Comparison of ENCODE assay signal across 28 mouse cellular contexts in genomic region chr15:25609253-25609652, GRCm38 (mm10). TPM values are rescaled to one million over a fixed set of nuclear protein-coding genes. Genes with fewer than 3 reads are reported as not detected.
DNase-seq lines count a peak whose midpoint lies in the region; ATAC-seq lines count a peak whose summit lies in the region.
"Had no signal": no experiment of that assay in that cellular context is flagged by ENCODE, and none has a peak within 500 bp of the region (broad histone marks: within the 10 kb centered on the region; RNA-seq: fewer than 3 reads in every experiment).

No protein-coding gene starts in this region.

- no peak overlapping the region for H3K9ac ChIP-seq in heart, embryonic 14.5 days (ENCODE audit: low read length)
- 0 out of 2 replicates have a peak overlapping the region, but pooled peaks have one; percentile 40 for H3K9ac ChIP-seq in liver, embryonic 13.5 days
- H3K9ac ChIP-seq: forebrain, embryonic 13.5 days; hindbrain, embryonic 14.5 days; kidney, embryonic 15.5 days; lung, embryonic 15.5 days; midbrain, embryonic 15.5 days; neural tube, embryonic 15.5 days had no signal

- no peak overlapping the region for H3K27ac ChIP-seq in heart, embryonic 14.5 days (replicated peaks in 1 of 2; ENCODE audit: control insufficient read depth in 1 of 2, insufficient read depth in 1 of 2, low read depth in 2 of 2, low read length in 2 of 2)
- H3K27ac ChIP-seq in liver, embryonic 13.5 days: peak overlapping the region; percentile 31; the same call in 1 of the 2 replicates
- H3K27ac ChIP-seq: forebrain, embryonic 13.5 days; hindbrain, embryonic 14.5 days; kidney, embryonic 15.5 days; lung, embryonic 15.5 days; midbrain, embryonic 10.5 days; midbrain, embryonic 15.5 days; neural tube, embryonic 15.5 days had no signal

- H3K27me3 ChIP-seq in heart, embryonic 14.5 days (ENCODE audit: control insufficient read depth, insufficient read depth, low read length): no peaks in the 10 kb centered on the region
- H3K27me3 ChIP-seq in liver, embryonic 13.5 days: no peaks in the 10 kb centered on the region; the same call in 1 of the 2 replicates
- H3K27me3 ChIP-seq: kidney, embryonic 15.5 days; lung, embryonic 15.5 days; midbrain, embryonic 15.5 days; neural tube, embryonic 15.5 days had no signal

- DNase-seq in heart, adult 11 months: no peak
- DNase-seq in liver: peak; percentile 26
- DNase-seq in liver, embryonic 13.5 days: peak; percentile 34
- DNase-seq in layer of hippocampus, adult 9-11 months: no peak
- DNase-seq in kidney, adult 11 months: no peak
- DNase-seq: adrenal gland, adult 8-10 months; cerebellum, adult 8-10 months; cerebellum, postnatal 25 days; gastrocnemius, postnatal 14 days; heart, adult 18-20 months; kidney, postnatal 36 days; layer of hippocampus, postnatal 36 days; left cerebral cortex, postnatal 4 days; lung, postnatal 36 days; retina, postnatal 1 day; right cerebral cortex, postnatal 14 days; thymus, postnatal 14 days had no signal

- no peak for ATAC-seq in heart, embryonic 14.5 days (ENCODE audit: insufficient number of reproducible peaks, insufficient read depth, low FRiP score, low read depth)
- peak; percentile 72 for ATAC-seq in liver, embryonic 13.5 days (ENCODE audit: low read depth)
- ATAC-seq in megakaryocyte progenitor cell, adult 5-6 weeks (replicated peaks; ENCODE audit: poor library complexity): peak; percentile 23
- ATAC-seq: CD4-positive, CD25-positive, alpha-beta regulatory T cell, adult 4 months; forebrain, embryonic 13.5 days; intestine, postnatal 0 days; midbrain, embryonic 15.5 days had no signal

- H3K4me3 ChIP-seq in heart, embryonic 14.5 days (ENCODE audit: control insufficient read depth in 1 of 2, insufficient read depth in 1 of 2, low read depth in 1 of 2, low read length in 2 of 2): no peak overlapping the region
- 0 out of 2 replicates have a peak overlapping the region, but pooled peaks have one; percentile 9 for H3K4me3 ChIP-seq in liver, embryonic 13.5 days (replicated peaks)
- H3K4me3 ChIP-seq: forebrain, embryonic 13.5 days; kidney, embryonic 15.5 days; lung, embryonic 15.5 days; midbrain, embryonic 10.5 days; midbrain, embryonic 15.5 days; neural tube, embryonic 15.5 days had no signal

- no peaks in the 10 kb centered on the region for H3K9me3 ChIP-seq in heart, embryonic 14.5 days (ENCODE audit: control insufficient read depth, low read length)
- H3K9me3 ChIP-seq in liver, embryonic 13.5 days (replicated peaks): no peaks in the 10 kb centered on the region
- H3K9me3 ChIP-seq: lung, embryonic 15.5 days; midbrain, embryonic 10.5 days; midbrain, embryonic 15.5 days; neural tube, embryonic 15.5 days had no signal

- H3K4me2 ChIP-seq in heart, embryonic 14.5 days (ENCODE audit: low read length): peak overlapping the region; percentile 21
- peak overlapping the region; percentile 56 for H3K4me2 ChIP-seq in liver, embryonic 13.5 days
- H3K4me2 ChIP-seq: forebrain, embryonic 13.5 days; hindbrain, embryonic 14.5 days; kidney, embryonic 15.5 days; lung, embryonic 15.5 days; midbrain, embryonic 15.5 days; neural tube, embryonic 15.5 days had no signal

- H3K4me1 ChIP-seq in heart, embryonic 14.5 days (ENCODE audit: control insufficient read depth in 2 of 2, insufficient read depth in 2 of 2, low read length in 2 of 2): peaks cover 4 to 11% of the 10 kb centered on the region in 2 experiments
- H3K4me1 ChIP-seq in liver, embryonic 13.5 days (replicated peaks): peaks cover 43% of the 10 kb centered on the region
- H3K4me1 ChIP-seq: forebrain, embryonic 13.5 days; kidney, embryonic 15.5 days; midbrain, embryonic 15.5 days; neural tube, embryonic 15.5 days had no signal

- H3K36me3 ChIP-seq in heart, embryonic 14.5 days (ENCODE audit: control insufficient read depth, insufficient read depth, low read length): no peaks in the 10 kb centered on the region
- no peaks in the 10 kb centered on the region for H3K36me3 ChIP-seq in liver, embryonic 13.5 days
- H3K36me3 ChIP-seq: kidney, embryonic 15.5 days; lung, embryonic 15.5 days; midbrain, embryonic 10.5 days; midbrain, embryonic 15.5 days; neural tube, embryonic 15.5 days had no signal

- WGBS in heart, embryonic 14.5 days: 11% methylated on average over 10 of the region's 10 CpGs
- 4% methylated on average over 10 of the region's 10 CpGs for WGBS in liver, embryonic 13.5 days (ENCODE audit: insufficient replicate concordance)

RNA-seq across cellular contexts. Expression of gene Myo10, which starts 13.1 kb away (rescaled TPM):
- 12.6 and 14.7 TPM in 2 replicates for polyA plus RNA-seq in heart, embryonic 14.5 days (2014; fragmentation: Nextera tagmentation; extraction: Ambion mirVana)
- polyA plus RNA-seq in liver, embryonic 13.5 days (2015; fragmentation: Nextera tagmentation; extraction: Ambion mirVana): 3.8 and 4.1 TPM in 2 replicates
- total RNA-seq in megakaryocyte progenitor cell, adult 5-6 weeks (2015): 2.4 and 2.9 TPM in 2 replicates
- total RNA-seq in megakaryocyte progenitor cell, adult 5-6 weeks (2017): 3.8 and 4.2 TPM in 2 replicates

Comparison
In these comparisons a context has a peak if more than half of its experiments do, and no peak if none do; other contexts are left out.
1. DNase-seq: peak in liver (single experiment) and liver, embryonic 13.5 days (single experiment); none in heart, adult 11 months (single experiment), layer of hippocampus, adult 9-11 months (single experiment) and kidney, adult 11 months (single experiment).